Mouse (Mus musculus): ENCODE measurements around the gene Onecut1.

Gene Onecut1

GRCm38 (mm10) chr9:74861561-74861980 lies at the start of gene Onecut1:
Gene Onecut1 (plus strand): TSS chr9:74861921.
- peak; percentile 65 for DNase-seq (ENCODE audit: low read depth, low spot score)

- no peak for DNase-seq (ENCODE audit: low read depth, low spot score)
These were observed 41.8 kb upstream of the Onecut1 start for GRCm38 (mm10) chr9:74819736-74820511.

GRCm38 (mm10) chr9:74825102-74825501 lies 36.6 kb upstream of the Onecut1 start:
- no peak for DNase-seq (ENCODE audit: low read depth, low spot score)

- no peak for DNase-seq (ENCODE audit: low read depth, low spot score)
These were observed 32.5 kb upstream of the Onecut1 start for GRCm38 (mm10) chr9:74829206-74829605.

- no peak for DNase-seq (ENCODE audit: low read depth, low spot score)
These were observed 18.8 kb upstream of the Onecut1 start for GRCm38 (mm10) chr9:74842890-74843289.

GRCm38 (mm10) chr9:74846867-74847830 lies 14.6 kb upstream of the Onecut1 start:
- DNase-seq (ENCODE audit: low read depth, low spot score), result no peak

- no peak for DNase-seq (ENCODE audit: low read depth, low spot score)
These were observed 13.1 kb upstream of the Onecut1 start for GRCm38 (mm10) chr9:74848411-74849194.

GRCm38 (mm10) chr9:74849195-74849978 lies 12.3 kb upstream of the Onecut1 start:
- DNase-seq (ENCODE audit: low read depth, low spot score), result no peak

GRCm38 (mm10) chr9:74849979-74850780 lies 11.5 kb upstream of the Onecut1 start:
- no peak for DNase-seq (ENCODE audit: low read depth, low spot score)

GRCm38 (mm10) chr9:74850781-74851145 lies 11.0 kb upstream of the Onecut1 start:
- DNase-seq (ENCODE audit: low read depth, low spot score), result no peak

- DNase-seq (ENCODE audit: low read depth, low spot score), result no peak
These were observed 10.1 kb upstream of the Onecut1 start for GRCm38 (mm10) chr9:74851601-74852000.

- no peak for DNase-seq (ENCODE audit: low read depth, low spot score)
These were observed 9.4 kb upstream of the Onecut1 start for GRCm38 (mm10) chr9:74852361-74852760.

- no peak for DNase-seq (ENCODE audit: low read depth, low spot score)
These were observed 8.3 kb upstream of the Onecut1 start for GRCm38 (mm10) chr9:74853191-74854072.

GRCm38 (mm10) chr9:74854073-74854591 lies 7.6 kb upstream of the Onecut1 start:
- no peak for DNase-seq (ENCODE audit: low read depth, low spot score)

GRCm38 (mm10) chr9:74855446-74855845 lies 6.3 kb upstream of the Onecut1 start:
- DNase-seq (ENCODE audit: low read depth, low spot score), result no peak

- no peak for DNase-seq (ENCODE audit: low read depth, low spot score)
These were observed 4.9 kb upstream of the Onecut1 start for GRCm38 (mm10) chr9:74856578-74857507.

- no peak for DNase-seq (ENCODE audit: low read depth, low spot score)
These were observed 4.2 kb upstream of the Onecut1 start for GRCm38 (mm10) chr9:74857508-74857840.

GRCm38 (mm10) chr9:74858111-74858510 lies 3.6 kb upstream of the Onecut1 start:
- no peak for DNase-seq (ENCODE audit: low read depth, low spot score)
